Mouse (Mus musculus): ENCODE measurements around the gene Tmem30c.
"Not testable (repeated sequence)": the region's sequence is repeated elsewhere in the genome, so short reads cannot be mapped to it uniquely, and the experiment has no call there.

The Tmem30c gene

GRCm38 (mm10) chr16:57231937-57232310 is 60.7 kb downstream of the Tmem30c start:
- DNase-seq (ENCODE audit: low spot score in 2 of 2) = not testable (repeated sequence)

GRCm38 (mm10) chr16:57231089-57231936 is 61.4 kb downstream of the Tmem30c start, which contains the start of gene Tbc1d23:
Gene Tbc1d23, minus strand, starts transcription at chr16:57231504.
- peak; percentile 96 for DNase-seq (ENCODE audit: low spot score in 2 of 2)

- no peak for DNase-seq (ENCODE audit: low spot score in 2 of 2)
Measured at GRCm38 (mm10) chr16:57226444-57226843, 66.2 kb downstream of the Tmem30c start.

- no peak for DNase-seq (ENCODE audit: low spot score in 2 of 2)
Measured at GRCm38 (mm10) chr16:57220361-57220760, 72.3 kb downstream of the Tmem30c start.

Measured in right cerebral cortex, adult 2 months (tissue).